Mouse (Mus musculus): Measurements from ENCODE around the gene Col5a1. TPM values are rescaled to one million over a fixed set of nuclear protein-coding genes. Genes with fewer than 3 reads are reported as not detected.

Col5a1 gene
- polyA plus RNA-seq, 1 experiment from 2014 or later, result 29.0 TPM

GRCm38 (mm10) chr2:27981066-27981465 is 94.8 kb downstream of the Col5a1 start:
- no peaks in the 10 kb centered on the region for H3K27me3 ChIP-seq (ENCODE audit: control insufficient read depth, insufficient read depth, low read length)
- DNase-seq (ENCODE audit: low spot score), result no peak
- WGBS, result 96% methylated on average over 2 of the region's 2 CpGs
- no peak overlapping the region for H3K4me2 ChIP-seq (replicated peaks; ENCODE audit: low read depth, low read length)
- H3K9ac ChIP-seq (ENCODE audit: low read depth, low read length), result no peak overlapping the region
- H3K9me3 ChIP-seq (ENCODE audit: control insufficient read depth, low read length), result no peaks in the 10 kb centered on the region
- no peak for ATAC-seq (ENCODE audit: low FRiP score)
- H3K4me1 ChIP-seq (replicated peaks; ENCODE audit: control insufficient read depth, insufficient read depth, low read length), result no peaks in the 10 kb centered on the region
- no peak overlapping the region for H3K27ac ChIP-seq (ENCODE audit: low read depth, low read length)
- no peaks in the 10 kb centered on the region for H3K36me3 ChIP-seq (ENCODE audit: control insufficient read depth, insufficient read depth, low read length)
- H3K4me3 ChIP-seq (ENCODE audit: low read depth, low read length), result no peak overlapping the region

- Histone ChIP-seq H3K4me3 (ENCODE audit: low read depth, low read length) (no peak overlapping the region), H3K27ac (ENCODE audit: low read depth, low read length) (no peak overlapping the region), H3K4me1 (replicated peaks; ENCODE audit: control insufficient read depth, insufficient read depth, low read length) (no peaks in the 10 kb centered on the region), H3K9me3 (ENCODE audit: control insufficient read depth, low read length) (no peaks in the 10 kb centered on the region), H3K36me3 (ENCODE audit: control insufficient read depth, insufficient read depth, low read length) (no peaks in the 10 kb centered on the region), H3K9ac (ENCODE audit: low read depth, low read length) (no peak overlapping the region), H3K4me2 (replicated peaks; ENCODE audit: low read depth, low read length) (no peak overlapping the region), H3K27me3 (ENCODE audit: control insufficient read depth, insufficient read depth, low read length) (no peaks in the 10 kb centered on the region)
- DNase-seq (ENCODE audit: low spot score) (no peak), ATAC-seq (ENCODE audit: low FRiP score) (no peak)
- 88% methylated on average over 14 of the region's 14 CpGs for WGBS
These were observed 95.7 kb downstream of the Col5a1 start for GRCm38 (mm10) chr2:27981621-27982535.

- Histone ChIP-seq H3K27me3 (ENCODE audit: control insufficient read depth, insufficient read depth, low read length) (no peaks in the 10 kb centered on the region), H3K9me3 (ENCODE audit: control insufficient read depth, low read length) (no peaks in the 10 kb centered on the region), H3K27ac (ENCODE audit: low read depth, low read length) (no peak overlapping the region), H3K36me3 (ENCODE audit: control insufficient read depth, insufficient read depth, low read length) (no peaks in the 10 kb centered on the region), H3K9ac (ENCODE audit: low read depth, low read length) (no peak overlapping the region), H3K4me1 (replicated peaks; ENCODE audit: control insufficient read depth, insufficient read depth, low read length) (no peaks in the 10 kb centered on the region), H3K4me3 (ENCODE audit: low read depth, low read length) (no peak overlapping the region), H3K4me2 (replicated peaks; ENCODE audit: low read depth, low read length) (no peak overlapping the region)
- ATAC-seq (ENCODE audit: low FRiP score) (no peak), DNase-seq (ENCODE audit: low spot score) (no peak)
These were observed 96.9 kb downstream of the Col5a1 start for GRCm38 (mm10) chr2:27983093-27983492.

- no peaks in the 10 kb centered on the region for H3K27me3 ChIP-seq (ENCODE audit: control insufficient read depth, insufficient read depth, low read length)
- H3K4me1 ChIP-seq (replicated peaks; ENCODE audit: control insufficient read depth, insufficient read depth, low read length), result no peaks in the 10 kb centered on the region
- H3K4me2 ChIP-seq (replicated peaks; ENCODE audit: low read depth, low read length), result no peak overlapping the region
- no peak overlapping the region for H3K27ac ChIP-seq (ENCODE audit: low read depth, low read length)
- no peak overlapping the region for H3K9ac ChIP-seq (ENCODE audit: low read depth, low read length)
- H3K36me3 ChIP-seq (ENCODE audit: control insufficient read depth, insufficient read depth, low read length), result no peaks in the 10 kb centered on the region
- H3K9me3 ChIP-seq (ENCODE audit: control insufficient read depth, low read length), result no peaks in the 10 kb centered on the region
- no peak overlapping the region for H3K4me3 ChIP-seq (ENCODE audit: low read depth, low read length)
- 59% methylated on average over 3 of the region's 3 CpGs for WGBS
- ATAC-seq (ENCODE audit: low FRiP score) (no peak), DNase-seq (ENCODE audit: low spot score) (peak; percentile 45)
These were observed 97.7 kb downstream of the Col5a1 start for GRCm38 (mm10) chr2:27983884-27984283.

- no peak for ATAC-seq (ENCODE audit: low FRiP score)
- Histone ChIP-seq H3K4me2 (replicated peaks; ENCODE audit: low read depth, low read length) (no peak overlapping the region), H3K4me3 (ENCODE audit: low read depth, low read length) (no peak overlapping the region), H3K27ac (ENCODE audit: low read depth, low read length) (no peak overlapping the region), H3K27me3 (ENCODE audit: control insufficient read depth, insufficient read depth, low read length) (no peaks in the 10 kb centered on the region), H3K4me1 (replicated peaks; ENCODE audit: control insufficient read depth, insufficient read depth, low read length) (no peaks in the 10 kb centered on the region), H3K9ac (ENCODE audit: low read depth, low read length) (no peak overlapping the region), H3K9me3 (ENCODE audit: control insufficient read depth, low read length) (no peaks in the 10 kb centered on the region), H3K36me3 (ENCODE audit: control insufficient read depth, insufficient read depth, low read length) (no peaks in the 10 kb centered on the region)
- no peak for DNase-seq (ENCODE audit: low spot score)
- WGBS, result 85% methylated on average over 4 of the region's 4 CpGs
These were observed 100.5 kb downstream of the Col5a1 start for GRCm38 (mm10) chr2:27986751-27987150.

GRCm38 (mm10) chr2:27990430-27991211 is 104.4 kb downstream of the Col5a1 start:
- Histone ChIP-seq H3K4me3 (ENCODE audit: low read depth, low read length) (no peak overlapping the region), H3K27me3 (ENCODE audit: control insufficient read depth, insufficient read depth, low read length) (no peaks in the 10 kb centered on the region), H3K9ac (ENCODE audit: low read depth, low read length) (no peak overlapping the region), H3K9me3 (ENCODE audit: control insufficient read depth, low read length) (no peaks in the 10 kb centered on the region), H3K4me1 (replicated peaks; ENCODE audit: control insufficient read depth, insufficient read depth, low read length) (no peaks in the 10 kb centered on the region), H3K27ac (ENCODE audit: low read depth, low read length) (no peak overlapping the region), H3K36me3 (ENCODE audit: control insufficient read depth, insufficient read depth, low read length) (no peaks in the 10 kb centered on the region), H3K4me2 (replicated peaks; ENCODE audit: low read depth, low read length) (no peak overlapping the region)
- WGBS, result 76% methylated on average over 12 of the region's 13 CpGs
- no peak for ATAC-seq (ENCODE audit: low FRiP score)
- no peak for DNase-seq (ENCODE audit: low spot score)

GRCm38 (mm10) chr2:27993416-27993815 is 107.2 kb downstream of the Col5a1 start:
- Histone ChIP-seq H3K4me3 (ENCODE audit: low read depth, low read length) (no peak overlapping the region), H3K27ac (ENCODE audit: low read depth, low read length) (no peak overlapping the region), H3K9ac (ENCODE audit: low read depth, low read length) (no peak overlapping the region), H3K27me3 (ENCODE audit: control insufficient read depth, insufficient read depth, low read length) (no peaks in the 10 kb centered on the region), H3K9me3 (ENCODE audit: control insufficient read depth, low read length) (no peaks in the 10 kb centered on the region), H3K36me3 (ENCODE audit: control insufficient read depth, insufficient read depth, low read length) (no peaks in the 10 kb centered on the region), H3K4me2 (replicated peaks; ENCODE audit: low read depth, low read length) (no peak overlapping the region), H3K4me1 (replicated peaks; ENCODE audit: control insufficient read depth, insufficient read depth, low read length) (no peaks in the 10 kb centered on the region)
- no peak for DNase-seq (ENCODE audit: low spot score)
- WGBS, result 77% methylated on average over 5 of the region's 5 CpGs
- ATAC-seq (ENCODE audit: low FRiP score), result no peak

GRCm38 (mm10) chr2:27999996-28000583 is 113.9 kb downstream of the Col5a1 start:
- Histone ChIP-seq H3K9me3 (ENCODE audit: control insufficient read depth, low read length) (no peaks in the 10 kb centered on the region), H3K4me3 (ENCODE audit: low read depth, low read length) (no peak overlapping the region), H3K4me2 (replicated peaks; ENCODE audit: low read depth, low read length) (no peak overlapping the region), H3K36me3 (ENCODE audit: control insufficient read depth, insufficient read depth, low read length) (no peaks in the 10 kb centered on the region), H3K9ac (ENCODE audit: low read depth, low read length) (no peak overlapping the region), H3K27me3 (ENCODE audit: control insufficient read depth, insufficient read depth, low read length) (no peaks in the 10 kb centered on the region), H3K4me1 (replicated peaks; ENCODE audit: control insufficient read depth, insufficient read depth, low read length) (no peaks in the 10 kb centered on the region), H3K27ac (ENCODE audit: low read depth, low read length) (no peak overlapping the region)
- ATAC-seq (ENCODE audit: low FRiP score) (no peak), DNase-seq (ENCODE audit: low spot score) (no peak)
- WGBS, result 92% methylated on average over 9 of the region's 9 CpGs
